Mouse (Mus musculus) limb, embryonic 10.5 days (tissue): Measurements from ENCODE around the gene Slco2a1. TPM values are rescaled to one million over a fixed set of nuclear protein-coding genes. Genes with fewer than 3 reads are reported as not detected.

Source experiments
- DNase-seq: peaks from one replicate; pipeline ENCODE4 v3.0.0-alpha.2; 2017; ENCODE audit warnings: low spot score
- H3K27ac ChIP-seq: fragments of 300-500 bp; sonication (generic); 2 replicates; pipeline ENCODE4 v1.5.1; 2016; ENCODE audit warnings: mild to moderate bottlenecking
- H3K27me3 ChIP-seq: fragments of 300-500 bp; sonication (generic); 2 replicates; pipeline ENCODE4 v1.6.1; 2016; ENCODE audit warnings: low read depth, mild to moderate bottlenecking; ENCODE audit not compliant: poor library complexity, severe bottlenecking
- H3K36me3 ChIP-seq: fragments of 300-500 bp; sonication (generic); 2 replicates; pipeline ENCODE4 v1.6.1; 2016; ENCODE audit warnings: mild to moderate bottlenecking, moderate library complexity
- H3K4me1 ChIP-seq: fragments of 300-500 bp; sonication (generic); 2 replicates; pipeline ENCODE4 v1.6.1; 2016
- H3K4me3 ChIP-seq: fragments of 300-500 bp; sonication (generic); 2 replicates; pipeline ENCODE4 v1.5.1; 2016; ENCODE audit warnings: mild to moderate bottlenecking, moderate library complexity
- H3K9me3 ChIP-seq: fragments of 300-500 bp; sonication (generic); replicated peaks from 2 replicates; pipeline ENCODE4 v1.6.1; 2016; ENCODE audit warnings: mild to moderate bottlenecking
- WGBS: fragments of 180-500 bp; shearing (Covaris S2); methylation state at CpG from one replicate; pipeline ENCODE4 v1.1.7; 2016; 5-methylcytosine and 5-hydroxymethylcytosine counted together
- polyA plus RNA-seq: library from polyadenylated mRNA; unstranded; fragments of >200 nt; fragmentation: Nextera tagmentation; extraction: Ambion mirVana; gene quantifications from 2 replicates; pipeline ENCODE4 v1.2.1, GENCODE M21; 2016

Slco2a1 gene
- polyA plus RNA-seq, 1 experiment from 2014 or later = 0.50 TPM

- WGBS = 62% methylated on average over 2 of the region's 2 CpGs
- no peaks in the 10 kb centered on the region for H3K27me3 ChIP-seq
- H3K4me3 ChIP-seq = no peak overlapping the region
- H3K9me3 ChIP-seq = no peaks in the 10 kb centered on the region
- H3K27ac ChIP-seq = no peak overlapping the region
- no peak for DNase-seq
- peaks cover 13% of the 10 kb centered on the region for H3K4me1 ChIP-seq
- H3K36me3 ChIP-seq = no peaks in the 10 kb centered on the region
Measured at GRCm38 (mm10) chr9:103060551-103060950, 72.0 kb downstream of the Slco2a1 start.

DNA sequence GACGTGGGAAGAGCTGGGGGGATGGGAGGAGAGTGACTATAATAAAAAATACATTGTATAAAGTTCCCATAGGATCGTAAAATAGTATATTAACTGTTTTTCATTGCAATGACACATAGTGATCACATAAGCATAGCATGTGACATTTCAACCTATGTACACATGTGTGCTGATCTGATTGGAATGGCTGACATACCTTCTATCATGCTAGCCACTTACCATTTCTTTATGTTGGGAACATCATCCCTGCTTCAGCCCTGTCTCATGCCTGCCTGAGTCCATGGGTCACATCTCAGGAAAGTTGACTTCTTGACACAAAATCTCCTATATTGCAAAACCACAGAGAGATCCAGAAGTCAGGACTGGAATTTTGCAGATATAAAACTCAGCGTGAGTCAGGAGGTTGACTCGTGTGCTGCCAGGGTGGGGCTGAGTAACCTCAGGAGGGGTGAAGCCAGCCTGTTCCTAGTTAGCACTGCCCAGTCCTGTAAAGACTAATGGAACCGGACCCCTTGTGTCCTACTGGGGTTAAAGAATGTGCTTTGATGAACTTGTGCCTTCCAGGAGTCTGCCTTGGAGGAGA is 73.0 kb downstream of the Slco2a1 start:
- Histone ChIP-seq H3K9me3 (no peaks in the 10 kb centered on the region), H3K4me3 (no peak overlapping the region), H3K27me3 (no peaks in the 10 kb centered on the region), H3K27ac (no peak overlapping the region), H3K36me3 (no peaks in the 10 kb centered on the region), H3K4me1 (peaks cover 9% of the 10 kb centered on the region; the same call in 1 of the 2 replicates)
- 68% methylated on average over 5 of the region's 5 CpGs for WGBS
- no peak for DNase-seq

DNA sequence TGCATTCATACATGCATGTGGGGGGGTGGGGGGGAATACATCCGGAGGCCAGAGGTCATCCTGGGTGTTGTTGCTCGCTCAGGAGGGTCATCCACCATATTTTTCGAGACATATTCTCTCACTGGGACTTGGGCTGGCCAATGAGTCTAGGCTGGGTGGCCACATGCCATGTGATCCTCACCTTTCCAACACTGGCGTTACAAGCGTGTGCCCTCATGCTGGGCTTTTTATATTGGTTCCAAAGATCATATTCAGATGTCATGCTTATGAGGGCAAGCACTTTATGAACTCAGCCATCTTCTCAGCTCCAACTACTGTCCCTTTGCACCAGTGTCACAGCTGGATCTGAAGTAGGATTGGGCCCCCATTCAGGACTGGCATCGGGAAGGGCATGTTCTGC is 75.1 kb downstream of the Slco2a1 start:
- 93% methylated on average over 6 of the region's 6 CpGs for WGBS
- Histone ChIP-seq H3K36me3 (no peaks in the 10 kb centered on the region), H3K4me1 (0 out of 2 replicates have a peak, but pooled peaks cover 9% of the 10 kb centered on the region), H3K27ac (no peak overlapping the region), H3K9me3 (no peaks in the 10 kb centered on the region), H3K27me3 (no peaks in the 10 kb centered on the region), H3K4me3 (no peak overlapping the region)
- no peak for DNase-seq

DNA sequence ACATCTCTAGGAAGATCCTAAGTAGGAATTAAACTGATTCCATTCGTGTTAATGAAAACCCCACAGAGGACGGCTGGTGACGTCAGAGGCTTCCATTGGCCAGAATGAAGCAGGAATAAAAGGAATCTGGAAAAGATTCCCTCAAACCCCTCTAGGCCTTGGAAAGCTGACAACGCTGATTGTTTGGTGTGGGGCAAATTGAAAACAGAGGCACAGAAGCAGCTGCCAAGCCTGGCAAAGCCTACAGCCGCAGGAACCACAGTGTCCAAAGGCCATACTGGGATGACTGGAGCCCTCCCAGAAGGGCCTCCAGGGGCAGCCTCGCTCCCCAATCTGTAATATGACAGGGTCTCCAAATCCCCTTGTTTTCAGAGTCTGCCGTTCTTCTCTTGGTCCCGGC is 78.3 kb downstream of the Slco2a1 start:
- H3K4me1 ChIP-seq = 0 out of 2 replicates have a peak, but pooled peaks cover 5% of the 10 kb centered on the region
- no peak overlapping the region for H3K27ac ChIP-seq
- H3K36me3 ChIP-seq = no peaks in the 10 kb centered on the region
- 84% methylated on average over 8 of the region's 8 CpGs for WGBS
- H3K9me3 ChIP-seq = no peaks in the 10 kb centered on the region
- no peak overlapping the region for H3K4me3 ChIP-seq
- no peaks in the 10 kb centered on the region for H3K27me3 ChIP-seq
- no peak for DNase-seq

DNA sequence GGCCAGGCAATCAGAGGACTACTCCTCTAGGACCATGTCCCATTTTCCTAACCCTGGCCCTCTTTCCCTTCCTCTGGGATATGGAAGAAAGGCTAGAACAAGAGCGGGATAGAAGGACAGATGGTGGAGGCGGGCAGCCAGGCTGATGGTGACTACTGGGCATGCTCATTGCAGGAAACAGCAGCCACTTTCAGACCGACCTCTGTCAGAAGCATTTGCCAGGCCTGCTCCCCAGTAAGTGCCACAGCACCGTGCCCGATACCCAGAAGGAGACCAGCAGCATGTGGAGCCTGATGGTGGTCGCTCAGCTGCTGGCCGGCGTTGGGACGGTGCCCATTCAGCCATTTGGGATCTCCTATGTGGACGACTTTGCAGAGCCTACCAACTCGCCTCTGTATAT is 79.1 kb downstream of the Slco2a1 start:
- 0 out of 2 replicates have a peak, but pooled peaks cover 5% of the 10 kb centered on the region for H3K4me1 ChIP-seq
- no peaks in the 10 kb centered on the region for H3K9me3 ChIP-seq
- H3K4me3 ChIP-seq = no peak overlapping the region
- no peaks in the 10 kb centered on the region for H3K27me3 ChIP-seq
- no peaks in the 10 kb centered on the region for H3K36me3 ChIP-seq
- WGBS = 93% methylated on average over 11 of the region's 11 CpGs
- DNase-seq = no peak
- H3K27ac ChIP-seq = no peak overlapping the region

DNA sequence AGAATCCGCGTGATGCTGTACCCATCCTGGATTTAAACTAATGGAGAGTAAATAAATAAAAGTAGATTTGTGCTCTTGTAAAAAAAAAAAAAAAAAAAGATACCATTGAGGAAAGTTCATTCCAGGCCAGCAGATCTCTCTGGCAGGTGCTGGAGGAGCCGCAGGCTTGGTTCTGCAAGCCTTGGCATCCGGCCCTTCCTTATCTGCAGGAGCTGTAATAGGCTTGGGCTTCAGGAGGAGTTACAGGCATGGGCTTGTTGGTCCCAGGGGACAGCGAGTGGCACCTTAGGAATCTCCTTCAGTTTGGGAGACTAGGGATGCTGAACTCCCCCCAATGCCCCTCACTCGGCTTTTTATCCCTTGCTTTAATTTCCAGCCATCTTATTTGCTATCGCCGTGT is 80.3 kb downstream of the Slco2a1 start:
- H3K4me3 ChIP-seq = no peak overlapping the region
- DNase-seq = no peak
- H3K9me3 ChIP-seq = no peaks in the 10 kb centered on the region
- 0 out of 2 replicates have a peak, but pooled peaks cover 5% of the 10 kb centered on the region for H3K4me1 ChIP-seq
- H3K27me3 ChIP-seq = no peaks in the 10 kb centered on the region
- H3K27ac ChIP-seq = no peak overlapping the region
- 93% methylated on average over 8 of the region's 8 CpGs for WGBS
- no peaks in the 10 kb centered on the region for H3K36me3 ChIP-seq

- H3K27me3 ChIP-seq = no peaks in the 10 kb centered on the region
- no peak overlapping the region for H3K27ac ChIP-seq
- H3K36me3 ChIP-seq = no peaks in the 10 kb centered on the region
- H3K9me3 ChIP-seq = no peaks in the 10 kb centered on the region
- WGBS = 84% methylated on average over 7 of the region's 7 CpGs
- DNase-seq = no peak
- H3K4me1 ChIP-seq = 0 out of 2 replicates have a peak, but pooled peaks cover 3% of the 10 kb centered on the region
- H3K4me3 ChIP-seq = no peak overlapping the region
Measured at GRCm38 (mm10) chr9:103071541-103072203, 83.2 kb downstream of the Slco2a1 start.

- H3K27me3 ChIP-seq = no peaks in the 10 kb centered on the region
- WGBS = 90% methylated on average over 6 of the region's 6 CpGs
- no peaks in the 10 kb centered on the region for H3K4me1 ChIP-seq
- DNase-seq = no peak
- no peaks in the 10 kb centered on the region for H3K36me3 ChIP-seq
- no peak overlapping the region for H3K27ac ChIP-seq
- H3K9me3 ChIP-seq = no peaks in the 10 kb centered on the region
- H3K4me3 ChIP-seq = no peak overlapping the region
Measured at GRCm38 (mm10) chr9:103072204-103072599, 83.7 kb downstream of the Slco2a1 start.

DNA sequence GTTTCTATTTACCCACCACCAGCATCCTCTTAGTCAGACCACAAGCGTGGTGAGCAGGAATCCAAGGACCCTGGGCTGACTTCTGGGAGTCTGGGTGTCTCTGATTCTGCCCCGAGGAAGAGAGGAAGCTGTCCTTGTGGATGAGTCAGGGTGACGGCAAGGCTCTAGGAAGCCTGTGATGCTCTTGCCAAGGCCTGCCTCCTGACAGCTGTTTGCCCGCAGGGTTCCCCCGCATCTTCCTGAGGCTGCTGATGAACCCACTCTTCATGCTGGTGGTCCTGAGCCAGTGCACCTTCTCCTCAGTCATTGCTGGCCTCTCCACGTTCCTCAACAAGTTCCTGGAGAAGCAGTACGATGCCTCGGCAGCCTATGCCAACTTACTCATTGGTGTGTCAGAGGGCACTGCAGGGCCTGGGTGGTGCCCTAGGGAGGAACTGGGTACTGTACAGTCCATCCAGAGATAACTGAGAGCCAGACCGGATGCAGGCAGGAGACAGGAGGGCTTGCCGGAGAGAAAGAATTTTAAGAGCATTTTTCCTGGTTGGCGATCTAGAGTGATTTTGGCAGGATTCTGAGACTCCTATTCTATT is 84.5 kb downstream of the Slco2a1 start:
- Histone ChIP-seq H3K4me1 (no peaks in the 10 kb centered on the region), H3K27me3 (no peaks in the 10 kb centered on the region), H3K4me3 (no peak overlapping the region), H3K36me3 (no peaks in the 10 kb centered on the region), H3K9me3 (no peaks in the 10 kb centered on the region), H3K27ac (no peak overlapping the region)
- no peak for DNase-seq
- WGBS = 91% methylated on average over 11 of the region's 11 CpGs

GRCm38 (mm10) chr9:103076836-103077531 is 88.5 kb downstream of the Slco2a1 start:
- Histone ChIP-seq H3K4me3 (no peak overlapping the region), H3K9me3 (no peaks in the 10 kb centered on the region), H3K4me1 (no peaks in the 10 kb centered on the region), H3K36me3 (no peaks in the 10 kb centered on the region), H3K27ac (no peak overlapping the region), H3K27me3 (no peaks in the 10 kb centered on the region)
- DNase-seq = no peak
- WGBS = 86% methylated on average over 21 of the region's 21 CpGs

DNA sequence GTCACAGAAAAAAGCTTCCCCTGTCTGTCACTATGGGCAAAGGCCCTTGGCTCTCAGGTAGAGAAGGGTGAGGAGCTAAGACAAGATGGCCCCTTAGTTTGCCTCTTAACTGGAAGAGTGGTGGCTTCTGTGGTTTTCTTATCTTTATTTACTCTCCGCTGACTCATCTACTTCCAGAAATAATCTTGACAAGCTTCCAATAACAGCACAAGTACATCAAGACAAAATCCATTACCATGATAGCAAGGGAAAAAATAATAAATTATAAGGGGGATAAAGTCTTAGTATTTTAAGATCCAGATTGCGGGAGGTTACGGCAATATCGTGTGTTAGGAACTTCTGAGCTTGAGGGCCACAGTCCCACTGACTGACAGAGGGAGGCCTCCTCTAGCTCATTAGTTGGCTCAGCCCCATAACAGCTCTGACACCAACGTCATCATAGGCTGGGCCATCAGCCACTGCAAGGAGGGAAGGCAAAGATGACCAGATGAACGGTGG is 89.7 kb downstream of the Slco2a1 start:
- Histone ChIP-seq H3K4me1 (no peaks in the 10 kb centered on the region), H3K9me3 (no peaks in the 10 kb centered on the region), H3K27me3 (no peaks in the 10 kb centered on the region), H3K36me3 (no peaks in the 10 kb centered on the region), H3K27ac (no peak overlapping the region), H3K4me3 (no peak overlapping the region)
- WGBS = 91% methylated on average over 6 of the region's 6 CpGs
- DNase-seq = no peak

DNA sequence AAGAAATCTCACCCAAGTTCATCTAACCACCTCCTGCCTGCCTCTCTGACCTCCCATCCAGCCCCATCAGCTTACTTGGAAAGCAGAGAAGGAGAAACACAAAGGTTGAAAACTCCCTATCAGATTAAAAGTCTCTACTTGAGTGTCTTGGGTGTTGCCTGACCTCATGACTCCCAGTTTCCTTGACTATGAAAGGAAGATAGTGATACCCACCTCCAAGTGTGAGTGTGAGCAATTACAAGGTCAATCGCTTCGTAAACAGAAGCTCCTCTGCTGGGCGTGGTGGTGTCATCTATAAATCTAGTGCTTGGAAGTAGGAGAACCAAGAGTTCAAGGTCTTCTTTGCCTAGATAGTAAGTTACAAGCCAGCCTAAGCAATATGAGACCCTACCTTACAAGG is 91.7 kb downstream of the Slco2a1 start:
- no peaks in the 10 kb centered on the region for H3K4me1 ChIP-seq
- H3K9me3 ChIP-seq = no peaks in the 10 kb centered on the region
- no peaks in the 10 kb centered on the region for H3K36me3 ChIP-seq
- H3K27me3 ChIP-seq = no peaks in the 10 kb centered on the region
- no peak for DNase-seq
- H3K4me3 ChIP-seq = no peak overlapping the region
- H3K27ac ChIP-seq = no peak overlapping the region
- WGBS = 86% methylated on average over 3 of the region's 3 CpGs
